Mouse (Mus musculus): ENCODE measurements around the gene Dnmt3a. TPM values are rescaled to one million over a fixed set of nuclear protein-coding genes. Genes with fewer than 3 reads are reported as not detected.

Dnmt3a gene
- total and polyA plus RNA-seq, 3 experiments: 15.9 to 34.4 TPM; not detected in 1

DNA sequence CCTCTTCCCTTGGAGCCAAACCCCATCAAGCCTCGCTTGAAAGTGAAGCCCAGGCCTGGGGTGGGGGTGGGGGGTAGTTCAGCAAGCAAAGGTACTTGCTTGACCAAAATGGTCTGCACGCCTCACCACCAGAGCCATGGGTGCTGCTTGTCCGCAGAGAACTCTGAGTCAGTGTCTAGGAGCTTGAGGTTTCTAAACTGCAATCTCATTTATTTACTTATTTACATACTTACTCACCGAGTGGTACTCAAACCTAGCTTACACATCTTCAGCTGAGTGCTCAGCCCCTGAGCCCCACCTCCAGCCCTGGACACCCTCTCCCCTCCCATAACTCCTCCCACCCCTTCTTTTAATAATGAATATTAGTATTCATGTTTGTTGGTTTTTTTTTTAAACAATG is 48.6 kb downstream of the Dnmt3a start:
- Histone ChIP-seq H3K9ac (ENCODE audit: control insufficient read depth, low read depth, low read length, poor library complexity, severe bottlenecking) (no peak overlapping the region), H3K4me1 (ENCODE audit: control insufficient read depth in 1 of 2, insufficient read depth in 2 of 2, low read length in 2 of 2) (peaks cover 25 to 33% of the 10 kb centered on the region in 2 experiments), H3K27me3 (ENCODE audit: control insufficient read depth in 1 of 2, insufficient read depth in 2 of 2, low read length in 2 of 2) (no peaks in the 10 kb centered on the region), H3K27ac (ENCODE audit: control insufficient read depth, low read depth, low read length) (no peak overlapping the region), H3K79me2 (ENCODE audit: control insufficient read depth, insufficient read depth, low read length, poor library complexity) (peaks cover 2% of the 10 kb centered on the region; the same call in 1 of the 2 replicates), H3K9me3 (replicated peaks; ENCODE audit: insufficient read depth, low read length) (no peaks in the 10 kb centered on the region), H3K36me3 (ENCODE audit: control insufficient read depth in 1 of 2, insufficient read depth in 2 of 2, low read length in 2 of 2) (peaks cover 5 to 29% of the 10 kb centered on the region in 2 experiments; a peak in 3 of 4 replicates), H3K4me3 (ENCODE audit: control insufficient read depth in 1 of 2, insufficient read depth in 1 of 2, low read depth in 2 of 2, low read length in 2 of 2) (no peak overlapping the region)
- DNase-seq (ENCODE audit: low read depth, low spot score): no peak
- TF ChIP-seq UBTF (IDR thresholded peaks at IDR 0.05; ENCODE audit: borderline replicate concordance, insufficient read depth, low read depth, low read length) (no peak), NRF1 (IDR thresholded peaks at IDR 0.05; ENCODE audit: insufficient read depth, low read depth, low read length, poor library complexity, severe bottlenecking) (no peak), POLR2AphosphoS2 (IDR thresholded peaks at IDR 0.05; ENCODE audit: low read length) (no peak), HCFC1 (IDR thresholded peaks at IDR 0.05; ENCODE audit: low read depth, low read length) (no peak), USF1 (IDR thresholded peaks at IDR 0.05; ENCODE audit: low read depth, low read length) (no peak), MEF2A (IDR thresholded peaks at IDR 0.05; ENCODE audit: extremely low read depth, insufficient replicate concordance, low read depth, low read length, poor library complexity, severe bottlenecking) (no peak), ZC3H11A (IDR thresholded peaks at IDR 0.05; ENCODE audit: low read depth, low read length) (no peak), E2F4 (IDR thresholded peaks at IDR 0.05; ENCODE audit: borderline replicate concordance, low read depth, low read length) (no peak), MXI1 (IDR thresholded peaks at IDR 0.05; ENCODE audit: low read depth, low read length) (no peak)

DNA sequence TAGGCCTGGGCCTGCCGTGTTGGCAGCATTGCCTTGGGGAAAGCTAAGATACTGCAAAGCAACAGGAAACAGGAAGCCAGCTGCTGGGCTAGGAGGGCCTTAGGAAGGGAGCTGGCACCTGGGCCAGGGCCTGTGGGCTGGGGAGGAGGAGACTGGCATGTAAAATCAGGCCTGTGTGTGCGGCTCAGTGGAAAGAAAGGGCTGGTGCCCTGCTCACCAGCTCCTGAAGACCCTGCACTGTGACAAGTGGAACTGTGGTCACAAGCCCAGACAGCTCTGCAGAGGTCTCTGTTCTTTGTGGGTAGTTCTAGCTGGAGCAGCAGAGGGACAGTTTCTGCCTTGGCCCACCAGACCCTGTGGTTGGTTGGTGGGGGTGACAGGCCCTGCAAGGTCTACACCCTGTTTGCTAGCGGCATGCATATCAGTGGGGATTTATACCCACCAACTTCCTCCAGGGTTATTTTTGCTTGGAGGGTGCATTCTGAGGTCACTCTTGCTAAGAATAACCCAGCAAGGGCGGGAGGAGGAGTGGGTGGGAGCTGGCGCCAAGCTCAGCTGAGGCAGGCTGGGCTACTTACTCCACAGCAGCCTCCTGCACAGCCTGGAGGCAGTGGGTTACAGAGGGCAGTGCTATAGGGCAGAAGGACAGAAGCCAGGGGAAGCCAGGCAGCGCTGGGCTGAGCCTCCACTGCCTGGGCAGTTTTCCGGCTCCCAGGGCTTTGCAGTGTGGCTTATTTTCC is 50.1 kb downstream of the Dnmt3a start:
- Histone ChIP-seq H3K27ac (ENCODE audit: control insufficient read depth, low read depth, low read length) (peak overlapping the region; percentile 93), H3K4me3 (ENCODE audit: control insufficient read depth in 1 of 2, insufficient read depth in 1 of 2, low read depth in 2 of 2, low read length in 2 of 2) (0 out of 4 replicates have a peak overlapping the region, but pooled peaks of 1 of the 2 experiments have one; percentile 20), H3K36me3 (ENCODE audit: control insufficient read depth in 1 of 2, insufficient read depth in 2 of 2, low read length in 2 of 2) (peaks cover 5 to 29% of the 10 kb centered on the region in 2 experiments; a peak in 3 of 4 replicates), H3K9me3 (replicated peaks; ENCODE audit: insufficient read depth, low read length) (no peaks in the 10 kb centered on the region), H3K9ac (ENCODE audit: control insufficient read depth, low read depth, low read length, poor library complexity, severe bottlenecking) (peak overlapping the region; percentile 63), H3K79me2 (ENCODE audit: control insufficient read depth, insufficient read depth, low read length, poor library complexity) (peaks cover 2% of the 10 kb centered on the region; the same call in 1 of the 2 replicates), H3K4me1 (ENCODE audit: control insufficient read depth in 1 of 2, insufficient read depth in 2 of 2, low read length in 2 of 2) (peaks cover 25 to 33% of the 10 kb centered on the region in 2 experiments), H3K27me3 (ENCODE audit: control insufficient read depth in 1 of 2, insufficient read depth in 2 of 2, low read length in 2 of 2) (no peaks in the 10 kb centered on the region)
- DNase-seq (ENCODE audit: low read depth, low spot score): peak; percentile 79
- no peak for TF ChIP-seq MYC (IDR thresholded peaks at IDR 0.05; ENCODE audit: low read depth, low read length)
- no peak for TF ChIP-seq GATA1 (IDR thresholded peaks at IDR 0.05; ENCODE audit: low read depth, low read length)
- TF ChIP-seq NRF1 (IDR thresholded peaks at IDR 0.05; ENCODE audit: insufficient read depth, low read depth, low read length, poor library complexity, severe bottlenecking): no peak
- no peak for TF ChIP-seq MYB (IDR thresholded peaks at IDR 0.05; ENCODE audit: low read depth, low read length)
- TF ChIP-seq JUND (IDR thresholded peaks at IDR 0.05; ENCODE audit: low read depth, low read length): no peak
- peak; percentile 75; the same call in 1 of the 2 replicates for TF ChIP-seq MAZ (IDR thresholded peaks at IDR 0.05; ENCODE audit: low read depth, low read length)
- TF ChIP-seq ZC3H11A (IDR thresholded peaks at IDR 0.05; ENCODE audit: low read depth, low read length): no peak
- no peak for TF ChIP-seq ZMIZ1 (IDR thresholded peaks at IDR 0.05; ENCODE audit: low read depth, low read length)
- no peak for TF ChIP-seq SMC3 (IDR thresholded peaks at IDR 0.05; ENCODE audit: low read depth, low read length)
- peak; percentile 36; the same call in 1 of the 2 replicates for TF ChIP-seq MXI1 (IDR thresholded peaks at IDR 0.05; ENCODE audit: low read depth, low read length)
- TF ChIP-seq EP300 (IDR thresholded peaks at IDR 0.05; ENCODE audit: low read depth in 1 of 2, low read length in 2 of 2): peak; percentile 23 to 65; a peak in 3 of 4 replicates
- no peak for TF ChIP-seq MAFK (IDR thresholded peaks at IDR 0.05; ENCODE audit: borderline replicate concordance, low read depth, low read length)
- TF ChIP-seq USF2 (IDR thresholded peaks at IDR 0.05; ENCODE audit: borderline replicate concordance in 1 of 2, insufficient read depth in 1 of 2, low read depth in 1 of 2, low read length in 2 of 2): no peak
- TF ChIP-seq TAL1 (IDR thresholded peaks at IDR 0.05; ENCODE audit: low read length): no peak
- TF ChIP-seq CHD2 (IDR thresholded peaks at IDR 0.05; ENCODE audit: low read length): no peak
- no peak for TF ChIP-seq ZKSCAN1 (IDR thresholded peaks at IDR 0.05; ENCODE audit: low read depth, low read length)
- peak; percentile 47 for TF ChIP-seq BHLHE40 (IDR thresholded peaks at IDR 0.05; ENCODE audit: borderline replicate concordance, low read depth, low read length)
- TF ChIP-seq MEF2A (IDR thresholded peaks at IDR 0.05; ENCODE audit: extremely low read depth, insufficient replicate concordance, low read depth, low read length, poor library complexity, severe bottlenecking): peak; percentile 99
- no peak for TF ChIP-seq UBTF (IDR thresholded peaks at IDR 0.05; ENCODE audit: borderline replicate concordance, insufficient read depth, low read depth, low read length)
- TF ChIP-seq TBP (IDR thresholded peaks at IDR 0.05; ENCODE audit: low read depth, low read length): no peak
- TF ChIP-seq NELFE (IDR thresholded peaks at IDR 0.05; ENCODE audit: low read depth, low read length): no peak
- TF ChIP-seq ELF1 (IDR thresholded peaks at IDR 0.05; ENCODE audit: low read depth, low read length): peak; percentile 57; the same call in 1 of the 2 replicates
- TF ChIP-seq RAD21 (IDR thresholded peaks at IDR 0.05; ENCODE audit: low read depth, low read length): no peak
- TF ChIP-seq USF1 (IDR thresholded peaks at IDR 0.05; ENCODE audit: low read depth, low read length): no peak

Data from MEL (cell line).